Mouse (Mus musculus) neural tube, embryonic 11.5 days (tissue): ENCODE measurements around the gene Bmp8b. TPM values are rescaled to one million over a fixed set of nuclear protein-coding genes. Genes with fewer than 3 reads are reported as not detected.

Source experiments
- ATAC-seq: fragments of 200-750 bp; cut with Nextera tagmentation; 2 replicates; pipeline ENCODE4 v1.8.0; 2017; ENCODE audit warnings: moderate number of reproducible peaks, mild to moderate bottlenecking, moderate TSS enrichment, moderate library complexity; ENCODE audit not compliant: insufficient read depth, low FRiP score, low TSS enrichment
- DNase-seq: peaks from one replicate; pipeline ENCODE4 v3.0.0-alpha.2; 2015; ENCODE audit warnings: low spot score
- H3K27ac ChIP-seq: fragments of 300-500 bp; sonication (generic); 2 replicates; pipeline ENCODE4 v1.5.1; 2014; ENCODE audit warnings: low read depth, mild to moderate bottlenecking, low read length
- H3K27me3 ChIP-seq: fragments of 300-500 bp; sonication (generic); 2 replicates; pipeline ENCODE4 v1.6.1; 2014; ENCODE audit warnings: mild to moderate bottlenecking, low read length, mixed read lengths; ENCODE audit not compliant: control insufficient read depth, insufficient read depth
- H3K36me3 ChIP-seq: fragments of 300-500 bp; sonication (generic); 2 replicates; pipeline ENCODE4 v1.6.1; 2014; ENCODE audit warnings: mild to moderate bottlenecking, low read length, moderate library complexity, mixed read lengths; ENCODE audit not compliant: control insufficient read depth, insufficient read depth
- H3K4me1 ChIP-seq: fragments of 300-500 bp; sonication (generic); 2 replicates; pipeline ENCODE4 v1.6.1; 2014; ENCODE audit warnings: low read length, mixed read lengths; ENCODE audit not compliant: control insufficient read depth, insufficient read depth
- H3K4me2 ChIP-seq: fragments of 300-500 bp; sonication (generic); 2 replicates; pipeline ENCODE4 v1.6.1; 2014; ENCODE audit warnings: low read depth, mild to moderate bottlenecking, moderate library complexity
- H3K4me3 ChIP-seq: fragments of 300-500 bp; sonication (generic); 2 replicates; pipeline ENCODE4 v1.5.1; 2014; ENCODE audit warnings: low read depth, low read length
- H3K9ac ChIP-seq: fragments of 300-500 bp; sonication (generic); 2 replicates; pipeline ENCODE4 v1.6.1; 2014; ENCODE audit warnings: mild to moderate bottlenecking, low read length
- H3K9me3 ChIP-seq: fragments of 300-500 bp; sonication (generic); 2 replicates; pipeline ENCODE4 v1.6.1; 2016; ENCODE audit warnings: low read length; ENCODE audit not compliant: control insufficient read depth
- WGBS: fragments of 180-500 bp; shearing (Covaris S2); extraction: QIAGEN DNeasy Blood & Tissue Kit; methylation state at CpG from one replicate; pipeline ENCODE4 v1.1.7; 2014; 5-methylcytosine and 5-hydroxymethylcytosine counted together
- polyA plus RNA-seq: library from polyadenylated mRNA; unstranded; fragments of >200 nt; fragmentation: Nextera tagmentation; extraction: Ambion mirVana; gene quantifications from 2 replicates; pipeline ENCODE4 v1.2.1, GENCODE M21; 2014

Bmp8b gene
- 0.12 and 0.28 TPM in 2 replicates for polyA plus RNA-seq

DNA sequence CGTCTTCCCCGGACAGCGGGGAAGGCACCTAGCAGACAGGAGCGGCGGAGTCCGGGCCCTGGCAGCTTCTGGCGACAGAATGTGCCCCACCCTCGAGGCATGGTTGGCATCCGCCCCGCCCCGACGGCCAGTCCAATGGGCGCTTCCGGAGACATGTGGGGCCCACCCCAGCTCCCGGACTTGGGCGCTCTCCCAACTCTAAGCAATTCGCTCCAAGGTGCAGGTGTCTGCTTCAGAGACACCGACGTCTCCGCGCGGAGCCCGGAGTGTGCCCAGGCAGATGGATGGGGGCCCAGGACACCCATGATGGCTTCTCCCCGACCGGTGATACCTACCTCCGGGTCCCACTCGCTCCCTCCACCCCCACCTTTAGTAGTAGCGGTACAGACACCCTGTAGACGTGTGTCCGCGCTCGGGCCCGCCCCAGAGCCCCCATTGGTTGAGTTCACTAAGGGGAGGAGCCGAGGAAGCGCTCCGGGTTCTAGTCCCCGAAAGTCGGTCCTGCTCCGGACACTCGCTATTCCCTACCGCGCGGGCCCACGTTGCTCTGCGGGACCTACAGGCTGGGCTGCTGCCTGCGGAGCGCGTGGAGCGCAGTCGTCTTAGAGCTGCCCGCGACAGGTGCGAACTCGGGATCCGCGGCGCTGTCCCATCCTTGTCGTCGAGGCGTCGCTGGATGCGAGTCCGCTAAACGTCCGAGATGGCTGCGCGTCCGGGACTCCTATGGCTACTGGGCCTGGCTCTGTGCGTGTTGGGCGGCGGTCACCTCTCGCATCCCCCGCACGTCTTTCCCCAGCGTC lies at the start of gene Bmp8b:
Gene Bmp8b (plus strand): TSS at position 515 of the 800 bp plus-strand sequence.
- H3K4me2 ChIP-seq = peak within 1 kb of the TSS; percentile 5
- no peak for DNase-seq
- ATAC-seq = peak; percentile 38; the same call in 1 of the 2 replicates
- peaks cover 22% of the 10 kb centered on the region for H3K27me3 ChIP-seq
- 5% methylated on average over 74 of the region's 75 CpGs for WGBS
- H3K9me3 ChIP-seq = no peaks in the 10 kb centered on the region
- H3K9ac ChIP-seq = no peak within 1 kb of the TSS
- no peak within 1 kb of the TSS for H3K27ac ChIP-seq
- H3K4me1 ChIP-seq = no peaks in the 10 kb centered on the region
- H3K36me3 ChIP-seq = no peaks in the 10 kb centered on the region
- peak within 1 kb of the TSS; percentile 14 for H3K4me3 ChIP-seq

DNA sequence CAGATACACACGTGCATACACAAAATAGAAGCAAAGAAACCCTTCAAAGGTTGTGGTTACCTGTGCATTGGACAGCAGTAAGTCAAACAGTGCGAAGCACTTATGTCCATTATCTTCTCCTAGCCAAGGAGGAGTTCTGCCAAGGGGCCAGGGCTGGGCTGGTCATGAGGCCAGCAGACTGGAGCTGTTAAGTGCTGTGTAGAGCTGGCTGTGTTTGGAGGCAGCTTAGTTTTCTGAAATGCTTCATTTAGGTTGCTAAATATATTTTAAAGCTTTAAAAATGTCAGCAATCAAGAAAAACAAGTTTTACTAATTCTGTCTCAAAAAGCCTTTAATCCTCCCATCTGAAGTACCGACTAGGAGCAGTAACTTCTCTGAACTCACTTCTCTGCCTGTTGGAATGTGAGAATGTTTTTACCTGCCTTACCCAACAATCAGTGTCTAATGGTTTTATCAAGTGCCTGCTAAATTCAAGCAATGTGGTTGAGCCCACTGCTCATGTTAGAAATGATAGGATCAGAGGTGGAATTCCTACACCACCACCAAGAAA lies 48.3 kb upstream of the Bmp8b start:
- DNase-seq = no peak
- H3K4me3 ChIP-seq = no peak overlapping the region
- no peaks in the 10 kb centered on the region for H3K27me3 ChIP-seq
- no peak overlapping the region for H3K27ac ChIP-seq
- H3K4me1 ChIP-seq = no peaks in the 10 kb centered on the region
- H3K36me3 ChIP-seq = peaks cover 11% of the 10 kb centered on the region
- no peak overlapping the region for H3K9ac ChIP-seq
- ATAC-seq = no peak
- H3K9me3 ChIP-seq = no peaks in the 10 kb centered on the region
- H3K4me2 ChIP-seq = no peak overlapping the region
- WGBS = 93% methylated on average over 3 of the region's 3 CpGs

DNA sequence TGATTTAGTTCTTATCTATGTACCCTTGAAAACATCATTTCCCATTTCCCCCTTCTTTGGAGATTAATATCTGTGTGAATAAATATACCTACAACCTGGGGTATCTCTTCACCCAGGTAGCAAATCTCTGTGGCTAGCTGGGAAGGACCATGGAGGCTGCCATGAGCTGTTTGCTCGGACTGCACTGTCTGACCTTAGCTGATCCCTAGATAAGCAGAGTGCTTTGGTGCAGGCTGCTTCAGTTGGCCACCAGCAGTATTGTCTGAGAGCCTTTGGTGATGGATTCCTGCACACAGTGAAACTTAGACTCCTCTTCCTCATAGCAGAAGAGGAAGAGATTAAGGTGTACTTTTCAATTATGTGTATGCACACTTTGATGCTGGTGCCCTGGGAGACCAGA lies 47.0 kb upstream of the Bmp8b start:
- Histone ChIP-seq H3K9me3 (no peaks in the 10 kb centered on the region), H3K27ac (no peak overlapping the region), H3K36me3 (peaks cover 11% of the 10 kb centered on the region), H3K4me1 (no peaks in the 10 kb centered on the region), H3K4me2 (no peak overlapping the region), H3K9ac (no peak overlapping the region), H3K4me3 (no peak overlapping the region), H3K27me3 (no peaks in the 10 kb centered on the region)
- DNase-seq (no peak), ATAC-seq (no peak)
- 75% methylated on average over 1 of the region's 1 CpGs for WGBS

DNA sequence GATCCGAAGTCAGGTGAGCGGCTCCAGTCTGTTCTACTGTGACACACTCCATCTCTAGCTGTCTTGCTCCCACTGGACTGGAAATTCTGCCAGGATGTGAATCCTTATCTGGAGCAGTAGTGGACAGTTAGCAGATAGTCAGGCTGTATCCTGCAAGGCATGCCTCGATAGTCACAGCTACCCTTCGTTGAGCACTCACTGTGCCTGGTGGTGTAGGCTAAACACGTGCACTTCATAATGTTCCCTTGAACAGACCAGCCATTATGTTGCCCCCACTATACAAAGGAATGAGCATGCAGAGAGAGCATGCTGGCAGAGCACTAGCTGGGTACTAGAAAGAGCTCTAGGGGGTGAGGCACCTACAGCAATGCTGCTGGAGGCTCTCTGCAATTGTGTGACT lies 43.2 kb upstream of the Bmp8b start:
- Histone ChIP-seq H3K9ac (no peak overlapping the region), H3K4me2 (no peak overlapping the region), H3K4me1 (no peaks in the 10 kb centered on the region), H3K4me3 (no peak overlapping the region), H3K27me3 (no peaks in the 10 kb centered on the region), H3K9me3 (no peaks in the 10 kb centered on the region), H3K27ac (no peak overlapping the region), H3K36me3 (no peaks in the 10 kb centered on the region; the same call in 1 of the 2 replicates)
- 84% methylated on average over 5 of the region's 5 CpGs for WGBS
- 0 out of 2 replicates have a peak, but pooled peaks have one; percentile 35 for ATAC-seq
- DNase-seq = no peak

DNA sequence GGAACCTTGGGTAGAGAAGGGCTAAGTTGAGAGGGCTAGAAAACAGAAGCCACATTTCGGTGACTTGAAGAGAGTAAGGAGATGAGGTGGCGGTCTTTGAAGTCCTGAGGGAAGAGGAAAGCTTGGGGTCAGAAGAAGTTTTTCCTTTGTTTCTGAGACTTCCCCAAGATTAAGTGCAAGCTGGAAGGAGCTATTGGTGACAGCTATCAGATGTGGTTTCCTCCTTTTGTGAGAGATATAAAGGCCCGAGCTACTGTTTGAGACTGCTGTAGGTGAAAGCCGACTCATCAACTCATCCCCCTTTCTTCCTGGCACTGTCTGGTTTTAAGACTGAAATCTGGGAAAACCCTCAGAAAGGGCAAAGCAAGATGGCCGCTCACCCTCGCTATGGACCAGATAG lies 36.3 kb upstream of the Bmp8b start:
- Histone ChIP-seq H3K4me2 (no peak overlapping the region), H3K36me3 (no peaks in the 10 kb centered on the region), H3K9ac (no peak overlapping the region), H3K27ac (no peak overlapping the region), H3K4me1 (no peaks in the 10 kb centered on the region), H3K9me3 (no peaks in the 10 kb centered on the region), H3K27me3 (no peaks in the 10 kb centered on the region), H3K4me3 (no peak overlapping the region)
- DNase-seq (no peak), ATAC-seq (no peak)
- WGBS = 76% methylated on average over 6 of the region's 6 CpGs

DNA sequence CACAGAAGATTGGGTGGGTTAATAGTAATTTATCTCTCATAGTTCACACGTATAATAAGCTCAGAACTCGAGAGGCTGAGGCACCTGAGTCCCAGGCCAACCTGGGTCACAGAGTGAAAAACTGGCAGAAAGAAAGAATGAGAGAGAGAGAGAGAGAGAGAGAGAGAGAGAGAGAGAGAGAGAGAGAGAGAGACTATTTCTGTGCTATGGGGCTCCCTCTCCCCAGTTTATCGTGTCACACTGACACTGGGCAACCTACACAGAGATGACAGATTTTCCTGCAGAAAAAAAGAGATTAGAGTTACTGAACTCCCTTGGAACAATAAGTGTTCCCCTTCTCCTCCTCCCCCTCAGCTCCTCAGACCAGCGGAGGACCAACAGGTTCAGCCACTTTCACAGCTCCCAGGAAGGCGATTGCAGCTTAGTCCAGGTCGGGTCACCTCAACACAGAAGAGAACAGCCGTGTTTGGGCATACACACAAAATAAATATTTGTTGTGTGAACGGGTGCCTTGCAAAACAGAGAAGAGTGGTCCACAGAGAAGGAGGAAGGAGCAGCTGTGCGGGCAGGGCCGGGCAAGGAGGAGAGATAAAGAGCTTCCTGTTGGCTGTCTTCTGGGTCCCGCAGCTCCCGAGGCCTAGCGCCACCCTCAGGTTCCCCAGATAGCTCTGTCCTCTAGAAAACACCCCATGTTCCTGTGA lies 33.5 kb upstream of the Bmp8b start:
- Histone ChIP-seq H3K4me1 (no peaks in the 10 kb centered on the region), H3K4me2 (no peak overlapping the region; the same call in 1 of the 2 replicates), H3K36me3 (no peaks in the 10 kb centered on the region), H3K9ac (no peak overlapping the region), H3K27ac (no peak overlapping the region), H3K4me3 (no peak overlapping the region), H3K9me3 (no peaks in the 10 kb centered on the region), H3K27me3 (no peaks in the 10 kb centered on the region)
- DNase-seq (peak; percentile 50), ATAC-seq (no peak)
- WGBS = 13% methylated on average over 13 of the region's 13 CpGs

DNA sequence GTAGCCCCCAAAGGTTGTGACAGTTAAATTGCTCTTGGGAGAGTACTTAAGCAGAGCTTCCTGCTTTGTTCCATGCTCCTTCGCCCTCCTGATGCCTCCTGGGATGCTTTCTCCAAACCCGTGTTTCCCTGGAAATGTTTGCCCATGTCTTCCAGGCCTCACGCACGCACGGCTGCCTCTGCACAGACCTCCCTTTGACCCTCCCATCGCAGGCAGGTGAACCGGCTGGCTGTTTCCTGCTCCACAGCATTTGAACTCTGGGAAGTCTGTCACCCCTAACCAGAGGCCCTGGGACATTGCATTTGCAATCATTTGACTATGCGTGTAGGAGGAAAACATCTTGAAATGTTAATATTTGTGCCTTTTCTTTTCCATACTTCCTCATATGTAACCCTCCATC lies 28.0 kb upstream of the Bmp8b start:
- Histone ChIP-seq H3K9me3 (no peaks in the 10 kb centered on the region), H3K4me1 (no peaks in the 10 kb centered on the region), H3K4me3 (no peak overlapping the region), H3K36me3 (no peaks in the 10 kb centered on the region), H3K27ac (no peak overlapping the region), H3K9ac (no peak overlapping the region), H3K27me3 (no peaks in the 10 kb centered on the region), H3K4me2 (no peak overlapping the region)
- WGBS = 66% methylated on average over 8 of the region's 8 CpGs
- DNase-seq (no peak), ATAC-seq (no peak)

DNA sequence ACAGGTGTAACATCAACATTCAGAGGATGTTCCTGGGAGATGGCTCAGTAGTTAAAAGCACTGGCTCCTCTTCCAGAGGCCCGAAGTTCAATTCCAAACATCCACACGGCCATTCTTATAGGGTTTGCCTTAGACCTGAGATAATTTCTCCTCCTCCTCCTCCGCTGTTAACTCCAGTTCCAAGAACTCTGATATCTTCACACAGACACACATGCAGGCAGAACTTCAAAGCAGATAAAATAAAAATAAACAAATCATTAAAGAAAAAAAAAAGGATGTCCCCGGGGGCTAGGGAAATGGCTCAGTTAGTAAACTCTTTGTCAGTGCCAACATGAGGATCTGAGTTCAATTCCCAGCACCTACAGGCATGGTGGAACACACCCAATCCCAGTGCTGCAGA lies 26.7 kb upstream of the Bmp8b start:
- DNase-seq (no peak), ATAC-seq (no peak)
- H3K27me3 ChIP-seq = no peaks in the 10 kb centered on the region
- no peaks in the 10 kb centered on the region for H3K9me3 ChIP-seq
- no peaks in the 10 kb centered on the region for H3K36me3 ChIP-seq
- WGBS = 81% methylated on average over 4 of the region's 4 CpGs
- no peak overlapping the region for H3K4me3 ChIP-seq
- H3K9ac ChIP-seq = no peak overlapping the region
- no peak overlapping the region for H3K4me2 ChIP-seq
- H3K4me1 ChIP-seq = no peaks in the 10 kb centered on the region
- H3K27ac ChIP-seq = no peak overlapping the region
